Mouse (Mus musculus): ENCODE measurements around the gene Bspry.
"Not testable (repeated sequence)": the region's sequence is repeated elsewhere in the genome, so short reads cannot be mapped to it uniquely, and the experiment has no call there.

Bspry gene

DNA sequence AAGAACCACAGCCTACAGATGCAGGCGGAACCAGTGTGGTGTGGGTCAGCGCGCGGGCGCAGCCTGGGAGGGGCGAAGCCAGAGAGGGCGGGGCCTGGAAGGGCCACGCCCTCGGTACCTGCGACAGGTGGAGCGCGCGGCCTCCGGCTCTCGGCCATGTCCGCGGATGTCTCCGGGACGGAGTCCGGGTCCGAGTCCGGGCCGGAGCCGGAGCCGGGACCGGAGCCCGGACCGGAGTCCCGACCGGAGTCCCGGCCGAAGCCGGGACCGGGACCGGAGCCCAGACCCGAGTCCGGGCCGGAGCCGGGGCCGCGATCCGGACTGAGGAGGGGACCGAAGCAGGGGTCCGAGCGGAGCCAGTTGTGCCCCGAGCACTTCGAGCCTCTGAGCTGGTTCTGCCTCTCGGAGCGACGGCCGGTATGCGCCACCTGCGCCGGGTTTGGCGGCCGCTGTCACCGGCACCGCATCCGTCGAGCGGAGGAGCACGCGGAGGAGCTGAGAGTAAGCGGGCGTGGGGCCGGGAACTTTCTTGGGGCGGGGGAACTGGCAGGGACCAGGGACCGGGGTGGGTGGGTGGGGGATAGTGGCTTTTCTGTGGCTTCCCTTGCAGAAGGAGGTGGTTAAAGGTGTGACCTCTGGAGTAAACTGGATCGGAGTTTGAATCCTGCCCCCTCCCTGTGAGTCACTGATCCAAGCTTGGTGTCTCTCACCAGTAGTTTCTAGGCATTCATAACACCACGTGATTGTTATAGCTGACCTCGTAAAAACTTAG is at the start of gene Bspry:
TSS of gene Bspry (plus strand) at position 117 of the 772 bp plus-strand sequence.
- no peak for DNase-seq (ENCODE audit: low read depth, low spot score)

- DNase-seq (ENCODE audit: low read depth, low spot score) = no peak
Observed at GRCm38 (mm10) chr4:62430678-62431077, 49.2 kb upstream of the Bspry start.

GRCm38 (mm10) chr4:62431522-62431921 is 48.3 kb upstream of the Bspry start:
- no peak for DNase-seq (ENCODE audit: low read depth, low spot score)

DNA sequence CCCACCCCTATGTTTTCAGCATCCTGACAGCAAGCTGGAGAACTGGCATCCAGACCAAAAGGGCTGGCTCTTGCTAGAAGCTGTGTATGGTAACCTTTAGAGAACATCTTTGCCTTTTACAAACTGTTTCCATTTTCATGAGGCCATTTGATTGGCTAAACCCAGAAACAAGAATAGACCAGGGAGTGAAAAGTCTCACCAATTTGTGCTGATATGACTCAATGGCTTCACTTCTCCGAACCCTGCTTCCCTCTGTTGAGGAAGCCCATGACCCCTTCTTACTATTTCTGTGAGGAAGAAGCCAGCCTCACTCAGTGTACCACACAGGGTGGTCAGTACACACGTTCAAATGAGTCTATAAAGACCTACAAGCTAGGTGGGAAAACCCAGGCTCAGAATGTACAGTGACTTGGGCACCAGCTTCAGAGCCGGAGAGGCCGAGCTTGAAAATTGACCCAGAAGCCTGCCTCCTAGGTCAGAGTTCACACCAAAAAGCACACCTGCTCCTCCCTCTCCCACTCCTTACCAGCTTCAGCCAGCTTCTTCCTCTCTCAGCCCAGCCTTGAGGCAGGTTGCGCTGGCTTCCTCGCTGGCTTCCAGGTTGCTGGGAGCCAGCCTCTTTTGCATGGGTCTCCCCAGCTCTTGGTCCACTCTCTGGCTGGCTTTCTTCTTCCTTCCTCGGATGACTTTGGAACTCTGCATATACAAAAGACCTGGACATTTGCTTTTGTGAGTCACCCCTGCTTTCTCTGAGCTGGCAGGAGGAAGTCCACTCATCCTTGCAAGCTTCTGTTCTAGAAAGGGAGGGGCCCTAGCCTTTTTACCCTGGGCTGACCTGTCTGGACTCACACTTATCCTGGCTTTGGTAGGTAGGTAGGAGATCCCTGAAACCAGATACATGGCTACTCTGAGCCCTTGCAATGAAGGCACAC is 45.6 kb upstream of the Bspry start:
- no peak for DNase-seq (ENCODE audit: low read depth, low spot score)

DNA sequence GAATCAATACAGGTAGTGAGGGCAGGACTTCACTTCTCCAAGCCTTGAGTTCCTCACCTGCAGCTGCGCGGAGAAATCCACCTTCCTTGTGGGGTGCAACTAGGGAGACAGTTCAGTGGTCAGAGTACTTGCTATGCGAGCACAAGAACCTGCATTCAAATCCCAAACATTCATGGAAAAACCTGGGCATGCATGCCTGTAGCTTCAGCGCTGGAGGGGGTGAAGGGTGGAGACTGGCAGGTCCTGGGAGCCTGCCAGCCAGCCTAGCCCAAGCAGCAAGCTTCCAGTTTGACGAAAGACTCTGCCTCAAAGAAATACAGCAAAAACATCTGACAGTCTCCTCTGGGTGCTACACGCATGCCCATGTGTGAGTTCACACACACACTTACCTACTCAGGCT is 44.8 kb upstream of the Bspry start, which contains the start of gene Rnf183:
TSS of gene Rnf183 (minus strand) at position 172 of the 400 bp plus-strand sequence.
- no peak for DNase-seq (ENCODE audit: low read depth, low spot score)

GRCm38 (mm10) chr4:62437256-62437778 is 42.5 kb upstream of the Bspry start:
- no peak for DNase-seq (ENCODE audit: low read depth, low spot score)

DNA sequence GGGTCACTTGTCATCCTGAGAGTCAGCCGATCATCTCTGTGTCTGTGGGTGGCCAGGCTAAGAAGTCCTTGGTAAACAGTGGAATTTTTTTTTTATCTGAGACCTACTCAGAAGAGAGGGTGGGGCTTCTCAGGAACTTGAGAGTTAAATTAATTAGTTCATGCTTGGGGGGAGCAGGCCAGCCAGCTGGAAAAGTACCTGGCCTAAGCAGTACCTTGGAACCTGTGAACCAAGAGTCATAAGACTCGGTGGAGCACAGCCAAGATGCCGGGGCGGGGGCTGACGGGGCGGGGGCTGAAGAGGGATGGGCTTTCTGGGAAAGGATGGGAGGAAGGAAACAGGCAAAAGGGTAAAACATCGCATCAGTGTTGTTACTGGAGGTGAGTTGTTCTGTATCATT is 42.0 kb upstream of the Bspry start:
- no peak for DNase-seq (ENCODE audit: low read depth, low spot score)

DNA sequence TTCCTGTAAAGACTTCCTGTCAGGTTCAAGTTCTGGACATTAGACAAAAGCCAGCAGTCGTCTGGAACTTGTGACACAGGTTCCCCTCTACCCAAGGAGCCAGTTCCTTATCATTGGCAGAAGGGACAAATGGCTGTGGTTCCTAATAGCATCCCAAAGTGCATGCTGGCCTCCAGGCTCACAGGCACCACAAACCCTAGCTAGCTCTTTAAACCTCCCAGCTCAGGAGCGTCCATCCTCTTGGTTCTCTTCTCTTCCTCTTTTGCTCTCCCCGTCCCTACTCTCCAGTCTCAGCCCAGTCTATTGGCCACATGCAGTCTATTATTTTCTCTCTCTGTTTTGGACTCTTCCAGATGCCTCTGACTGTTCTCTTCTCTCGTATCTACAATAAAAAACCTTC is 40.1 kb upstream of the Bspry start:
- DNase-seq (ENCODE audit: low read depth, low spot score) = no peak

- no peak for DNase-seq (ENCODE audit: low read depth, low spot score)
Observed at GRCm38 (mm10) chr4:62440544-62440943, 39.3 kb upstream of the Bspry start.

GRCm38 (mm10) chr4:62440986-62441385 is 38.9 kb upstream of the Bspry start:
- no peak for DNase-seq (ENCODE audit: low read depth, low spot score)

GRCm38 (mm10) chr4:62454995-62455394 is 24.9 kb upstream of the Bspry start:
- DNase-seq (ENCODE audit: low read depth, low spot score) = peak; percentile 8

DNA sequence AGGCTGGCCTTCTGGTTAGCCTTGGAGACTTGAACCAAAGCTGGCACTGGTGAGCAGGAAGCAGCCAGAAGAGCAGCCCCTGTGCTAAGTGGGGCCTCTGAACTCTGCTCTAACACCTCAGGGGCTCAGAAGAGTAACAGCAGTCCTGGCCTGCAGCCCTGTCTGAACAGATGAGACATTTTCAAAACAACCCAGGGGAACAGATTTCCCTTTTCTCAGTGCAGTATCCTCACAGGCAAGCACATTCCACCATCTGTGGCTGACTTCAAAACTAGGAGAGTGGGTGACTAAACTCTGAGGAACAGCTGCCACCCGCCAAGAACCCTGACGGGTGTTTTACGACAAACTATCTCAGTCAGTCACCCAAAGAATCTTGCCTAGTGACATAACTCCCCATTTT is 20.8 kb upstream of the Bspry start:
- no peak for DNase-seq (ENCODE audit: low read depth, low spot score)

DNA sequence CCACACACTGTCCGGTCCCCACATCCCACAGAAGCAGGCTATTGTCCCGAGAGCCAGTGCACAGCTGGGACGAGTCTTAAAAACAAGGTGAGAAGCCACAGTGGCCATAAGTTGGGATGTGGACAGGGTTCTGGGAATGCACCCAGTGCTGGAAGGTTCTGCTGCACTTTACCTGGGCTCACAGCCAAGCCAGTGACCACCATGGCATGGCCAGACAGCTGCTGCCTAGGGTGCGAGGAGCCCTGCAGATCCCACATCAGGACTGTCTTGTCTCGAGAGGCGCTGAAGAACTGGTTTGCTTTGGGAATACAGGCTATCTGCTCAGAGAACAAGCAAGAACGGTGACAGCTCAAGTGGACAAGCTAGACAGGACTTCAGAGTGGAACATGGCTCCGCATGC is 19.5 kb upstream of the Bspry start:
- no peak for DNase-seq (ENCODE audit: low read depth, low spot score)

DNA sequence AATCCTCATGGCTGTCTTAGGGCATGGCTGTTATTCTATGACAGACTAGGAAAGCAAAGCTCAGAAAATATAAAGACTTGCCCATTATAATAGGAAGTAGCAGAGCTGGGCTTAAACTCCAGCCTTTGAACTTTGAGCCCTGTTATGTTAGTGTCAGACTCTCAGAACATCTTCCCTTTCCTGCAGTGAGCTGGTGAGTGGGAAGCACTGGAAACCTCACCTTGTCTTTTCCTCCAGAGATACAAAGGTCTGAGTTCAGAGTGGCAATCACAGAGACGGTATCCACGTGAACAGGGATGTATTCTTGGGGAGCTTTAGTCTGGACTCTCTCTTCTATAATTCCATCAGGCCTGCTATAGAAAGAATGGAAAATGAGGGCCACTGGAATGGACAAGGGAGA is 16.7 kb upstream of the Bspry start:
- no peak for DNase-seq (ENCODE audit: low read depth, low spot score)

DNA sequence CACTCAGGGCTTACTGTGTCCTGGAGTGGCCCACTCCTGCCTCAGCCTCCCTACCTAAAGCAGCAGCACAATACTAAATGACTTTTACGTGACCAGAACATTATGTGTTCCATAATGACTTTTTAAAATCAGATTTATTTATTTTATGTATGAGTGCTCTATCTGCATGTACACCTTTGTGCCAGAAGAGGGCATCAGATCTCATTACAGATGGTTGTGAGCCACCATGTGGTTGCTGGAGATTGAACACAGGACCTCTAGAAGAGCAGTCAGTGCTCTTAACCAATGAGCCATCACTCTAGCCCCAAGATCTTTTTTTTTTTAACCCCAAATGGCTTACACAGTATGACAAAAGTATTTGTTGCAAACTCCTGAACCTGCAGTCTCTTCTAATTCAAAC is 11.7 kb upstream of the Bspry start:
- no peak for DNase-seq (ENCODE audit: low read depth, low spot score)

DNA sequence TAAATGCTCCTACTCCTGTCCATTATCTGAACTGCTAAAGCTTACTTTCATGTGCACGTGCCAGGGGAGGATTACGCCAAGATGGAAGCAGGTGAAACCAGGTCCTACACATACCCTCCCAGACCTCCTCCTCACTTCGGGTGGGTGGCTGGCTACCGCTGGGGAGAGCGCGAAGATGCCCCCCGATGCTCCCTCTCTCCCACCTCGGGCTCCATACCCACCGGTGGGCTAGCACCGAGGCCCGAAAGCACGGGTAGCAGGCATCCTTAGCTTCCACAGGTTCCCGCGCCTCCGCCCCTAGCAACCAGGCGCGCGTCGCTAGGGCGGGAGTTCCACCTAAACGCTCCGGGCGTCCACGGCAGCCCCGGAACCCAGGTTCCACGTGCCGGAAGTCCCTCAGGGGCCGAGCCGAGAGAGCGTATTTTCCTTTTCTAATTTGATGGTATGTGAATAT is 9.2 kb upstream of the Bspry start, which contains the start of gene Wdr31:
TSS of gene Wdr31 (minus strand) at position 299 of the 454 bp plus-strand sequence.
- DNase-seq (ENCODE audit: low read depth, low spot score) = peak; percentile 73

DNA sequence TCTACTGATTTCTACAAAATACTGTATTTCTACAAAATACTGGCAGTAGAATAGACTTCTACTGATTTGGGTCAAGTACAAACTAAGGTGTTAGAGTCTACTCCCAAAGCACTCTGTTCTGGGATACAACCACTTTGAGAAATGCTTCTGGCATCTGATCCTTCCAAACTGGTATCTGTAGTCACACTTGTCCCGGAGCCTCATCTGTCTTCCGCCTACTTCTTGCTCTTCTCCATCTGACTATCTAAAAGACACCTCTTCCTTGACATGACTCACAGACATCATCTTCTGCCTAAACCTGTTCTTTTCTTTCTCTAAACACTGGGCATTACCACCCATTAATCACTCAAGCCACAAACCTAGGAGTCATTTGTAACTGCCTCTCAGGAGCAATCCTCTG is 7.8 kb upstream of the Bspry start:
- no peak for DNase-seq (ENCODE audit: low read depth, low spot score)

- no peak for DNase-seq (ENCODE audit: low read depth, low spot score)
Observed at GRCm38 (mm10) chr4:62475131-62475530, 4.7 kb upstream of the Bspry start.

DNA sequence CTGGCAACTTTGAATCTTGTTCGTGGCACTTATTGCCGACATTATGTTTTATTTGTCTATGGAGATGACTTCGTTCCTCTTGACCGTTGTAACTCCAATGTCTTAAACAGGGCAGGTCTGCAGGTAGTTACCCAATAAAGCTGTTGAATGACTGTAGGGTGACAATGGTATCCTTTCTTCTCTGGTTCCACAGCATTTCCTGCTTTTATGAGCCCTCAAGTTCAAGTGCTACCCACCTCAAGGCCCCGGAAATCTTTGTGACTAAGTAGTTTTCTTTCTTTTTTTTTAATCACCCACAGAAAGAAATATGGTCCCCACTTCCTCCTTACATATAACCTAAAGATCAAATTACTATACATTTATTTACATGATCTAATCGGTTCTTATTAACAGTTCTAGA is 4.1 kb upstream of the Bspry start:
- no peak for DNase-seq (ENCODE audit: low read depth, low spot score)

GRCm38 (mm10) chr4:62477542-62478244 is 2.2 kb upstream of the Bspry start:
- no peak for DNase-seq (ENCODE audit: low read depth, low spot score)

- DNase-seq (ENCODE audit: low read depth, low spot score) = not testable (repeated sequence)
Observed at GRCm38 (mm10) chr4:62479593-62479936, 288 bp upstream of the Bspry start.
